Mouse (Mus musculus) right cerebral cortex, adult 18-20 months (tissue): Measurements from ENCODE around the gene Foxn1.
A peak's percentile ranks its signal among the peaks of the same experiment; 100 is the strongest.

Experiments
- DNase-seq: peaks from one replicate; pipeline ENCODE4 v3.0.0; 2022; ENCODE audit warnings: mixed read lengths

Foxn1 gene

DNA sequence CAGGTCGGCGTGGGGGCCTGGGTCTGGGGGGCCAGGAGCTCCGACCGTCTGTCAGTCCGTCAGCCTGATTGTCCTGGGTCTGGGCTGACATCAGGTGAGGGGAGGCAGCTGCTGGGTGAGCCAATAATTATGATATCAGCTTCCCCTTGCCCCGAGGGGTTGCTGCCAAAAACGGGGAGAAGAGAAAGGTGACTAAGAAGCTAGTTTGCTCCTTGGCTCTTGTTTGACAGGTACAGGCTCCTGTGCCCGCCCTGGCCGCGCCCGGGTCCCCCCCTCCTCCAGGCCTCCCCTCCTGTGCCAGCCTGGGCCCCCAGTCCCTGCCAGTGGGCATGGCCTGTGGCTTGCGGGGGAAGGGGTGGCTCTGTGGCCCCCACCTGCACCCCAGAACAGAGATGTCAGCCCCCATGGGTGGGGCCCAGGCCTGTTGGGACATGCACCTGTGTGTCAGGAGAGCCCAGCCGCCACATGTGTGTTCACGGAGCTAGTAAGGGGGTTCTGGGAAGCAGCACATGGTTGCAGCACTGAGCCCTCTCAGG lies at the start of gene Foxn1:
Gene Foxn1 (minus strand): TSS at position 51 of the 536 bp plus-strand sequence.
- DNase-seq, result no peak

DNA sequence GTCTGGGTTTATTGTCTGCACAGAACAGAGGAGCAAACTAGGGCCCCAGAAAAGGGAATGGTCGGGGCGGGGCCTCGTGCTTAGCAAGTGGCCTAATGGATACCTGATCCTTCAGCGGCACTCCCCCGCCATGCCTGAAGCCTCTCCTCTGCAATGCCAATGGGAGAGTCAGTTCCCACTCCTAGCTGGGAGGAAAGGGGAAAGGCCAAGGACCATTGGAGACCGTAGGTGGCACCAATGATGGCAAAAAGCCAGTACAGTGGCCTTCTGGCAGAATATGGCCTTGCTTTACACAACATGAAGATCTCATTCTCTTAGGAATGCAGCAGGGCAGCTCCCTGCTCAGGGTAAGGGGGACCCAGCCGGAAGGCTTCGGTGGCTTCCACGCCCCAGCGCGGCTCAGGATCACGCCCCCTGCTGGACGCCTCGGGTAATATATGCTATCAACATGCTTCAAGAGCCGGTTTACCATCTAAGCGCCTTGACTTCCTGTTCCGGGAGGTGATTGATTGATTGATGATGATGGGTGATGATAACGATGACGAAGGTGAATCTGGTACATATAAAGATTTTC lies 49.5 kb upstream of the Foxn1 start:
- no peak for DNase-seq

DNA sequence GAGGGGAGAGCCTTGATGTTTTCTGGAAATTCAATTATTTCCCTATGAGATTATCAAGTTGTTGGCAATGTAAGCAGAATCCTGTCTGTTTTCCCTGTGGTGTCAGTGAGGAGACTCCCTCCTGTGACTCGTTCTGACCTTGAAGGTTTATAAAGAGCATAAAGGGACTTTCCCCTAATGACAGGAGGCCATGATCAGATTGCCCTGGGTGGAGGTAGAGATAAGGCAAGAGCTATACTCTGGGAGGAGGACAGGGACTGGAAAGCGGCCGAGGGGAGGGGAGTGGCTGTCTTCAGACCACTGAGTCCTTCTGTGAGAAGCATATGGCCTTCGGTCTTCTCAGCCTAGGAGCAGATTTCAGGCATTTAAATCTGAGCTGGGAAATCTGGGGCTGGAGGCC lies 47.7 kb upstream of the Foxn1 start:
- no peak for DNase-seq

DNA sequence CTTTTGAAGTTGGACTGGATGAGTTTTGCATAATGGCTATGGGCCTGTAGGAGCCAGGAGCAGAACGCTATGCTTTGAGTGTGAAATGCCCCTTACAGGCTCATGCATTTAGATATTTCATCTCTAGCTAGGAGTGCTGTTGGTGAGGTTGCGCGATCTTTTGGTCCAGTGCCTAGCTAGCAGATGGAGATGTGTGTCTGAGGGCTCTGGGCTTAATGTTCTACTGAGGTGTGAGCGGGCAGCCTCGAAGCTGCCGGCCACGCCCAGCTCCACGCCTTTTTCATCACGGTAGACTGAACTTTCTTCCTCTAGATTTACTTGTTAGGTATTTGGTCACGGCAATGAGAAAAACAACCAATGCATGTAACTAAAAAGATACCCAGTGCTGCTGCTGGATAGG lies 44.8 kb upstream of the Foxn1 start:
- DNase-seq, result no peak

DNA sequence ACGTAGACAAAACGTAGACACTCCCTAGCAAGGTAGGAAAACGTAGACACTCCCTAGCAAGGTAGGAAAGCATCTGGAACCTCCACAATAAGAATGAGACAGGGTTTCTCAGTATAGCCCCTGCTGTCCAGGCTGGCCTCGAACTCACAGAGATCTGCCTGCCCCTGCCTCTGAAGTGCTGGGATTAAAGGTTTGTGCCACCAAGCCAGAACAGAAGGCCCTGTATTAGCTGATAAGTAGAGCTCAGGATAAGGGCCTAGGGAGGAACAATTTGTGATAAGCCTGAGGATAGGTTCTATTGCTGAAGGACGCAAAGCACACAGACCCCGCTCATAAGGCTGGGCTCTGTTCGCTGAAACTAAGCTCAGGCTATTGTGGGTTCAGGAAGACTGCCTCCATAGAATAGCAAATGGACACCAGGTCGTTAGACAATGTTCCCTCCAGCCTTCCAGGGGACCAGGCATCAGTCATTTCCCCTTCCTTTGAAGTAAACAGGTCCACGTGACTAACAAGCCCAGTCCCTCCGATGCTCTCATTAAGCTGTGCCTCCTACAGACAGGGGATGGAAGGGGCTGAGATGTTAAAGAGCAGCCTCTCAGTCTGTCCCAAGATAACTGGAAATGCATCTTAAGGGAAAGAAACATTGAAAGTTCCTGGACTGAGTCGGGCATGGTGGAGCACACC lies 44.0 kb upstream of the Foxn1 start:
- no peak for DNase-seq

DNA sequence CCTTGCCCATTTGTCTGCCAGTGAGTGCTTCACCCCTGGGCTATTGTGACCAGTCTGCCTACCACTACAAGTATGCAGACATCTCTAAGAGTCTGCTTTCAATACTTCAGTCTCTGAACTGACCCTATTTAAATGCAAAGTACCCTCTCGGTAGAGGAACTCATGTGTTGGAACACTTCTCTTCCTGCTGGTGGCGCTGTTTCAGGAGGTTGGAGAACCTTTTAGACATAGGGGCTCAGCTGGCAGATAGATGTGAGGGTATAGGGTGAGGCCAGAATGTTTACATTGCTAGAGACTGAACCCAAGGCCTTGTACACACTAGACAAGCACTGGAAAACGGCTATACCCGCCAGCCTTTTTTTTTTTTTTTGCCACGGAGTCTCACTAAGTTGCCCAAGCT lies 42.0 kb upstream of the Foxn1 start:
- no peak for DNase-seq

DNA sequence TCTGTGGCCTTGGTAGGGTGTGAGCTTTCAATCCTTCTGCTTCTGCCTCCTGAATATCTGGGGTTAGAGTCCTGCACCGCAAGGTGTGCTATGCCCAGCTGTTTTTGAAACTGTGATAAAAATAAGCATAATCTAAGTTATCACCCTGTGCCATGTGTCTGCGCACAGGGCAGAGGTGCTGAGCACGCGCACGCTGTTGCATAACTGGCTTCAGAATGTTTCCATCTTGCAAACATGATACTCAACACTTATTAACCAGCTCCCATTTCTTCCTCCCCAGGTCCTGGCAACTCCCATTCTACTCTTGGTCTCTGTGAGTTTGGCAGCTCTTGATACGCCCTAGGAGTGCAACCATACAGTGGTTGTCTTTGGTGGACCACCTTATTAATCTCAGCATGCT lies 41.3 kb upstream of the Foxn1 start:
- DNase-seq, result no peak

DNA sequence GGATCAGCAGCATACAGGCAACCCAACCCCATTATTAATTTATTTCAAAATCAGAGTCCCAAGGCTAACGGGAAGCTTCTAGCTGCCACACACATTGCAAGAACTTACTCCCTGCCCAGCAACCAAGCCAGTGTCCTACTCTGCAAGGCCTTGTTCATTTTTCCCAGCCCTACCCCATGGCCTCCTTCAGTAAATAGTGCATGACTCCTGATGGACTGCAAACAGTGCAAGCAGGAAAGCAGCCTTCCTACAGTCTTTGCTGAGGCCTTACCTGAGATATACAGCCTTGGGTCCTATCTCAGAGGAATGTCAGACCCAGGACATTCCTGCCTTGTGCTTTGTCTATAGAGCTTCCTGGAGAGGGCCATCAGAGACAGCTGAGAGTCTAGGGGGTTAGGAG lies 39.2 kb upstream of the Foxn1 start:
- no peak for DNase-seq

DNA sequence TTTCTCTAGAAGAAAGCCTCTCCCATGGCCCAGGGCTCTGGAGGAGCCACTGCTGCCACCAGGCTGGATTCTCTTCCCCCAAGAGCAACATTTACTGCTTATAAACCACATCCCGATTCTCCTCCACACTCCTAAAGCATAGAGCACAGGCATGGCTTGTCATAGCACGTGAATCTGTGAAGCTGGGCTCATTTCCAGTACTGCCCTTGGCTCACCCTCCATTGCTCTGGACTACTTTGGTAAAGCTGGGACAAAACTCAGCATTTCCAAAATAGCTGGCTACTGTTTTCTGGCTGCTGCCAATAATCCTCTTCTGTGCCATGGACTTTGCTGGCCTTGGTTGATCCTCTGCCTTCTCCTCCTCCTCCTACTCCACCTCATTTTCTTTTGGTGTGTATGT lies 38.0 kb upstream of the Foxn1 start:
- DNase-seq, result no peak

DNA sequence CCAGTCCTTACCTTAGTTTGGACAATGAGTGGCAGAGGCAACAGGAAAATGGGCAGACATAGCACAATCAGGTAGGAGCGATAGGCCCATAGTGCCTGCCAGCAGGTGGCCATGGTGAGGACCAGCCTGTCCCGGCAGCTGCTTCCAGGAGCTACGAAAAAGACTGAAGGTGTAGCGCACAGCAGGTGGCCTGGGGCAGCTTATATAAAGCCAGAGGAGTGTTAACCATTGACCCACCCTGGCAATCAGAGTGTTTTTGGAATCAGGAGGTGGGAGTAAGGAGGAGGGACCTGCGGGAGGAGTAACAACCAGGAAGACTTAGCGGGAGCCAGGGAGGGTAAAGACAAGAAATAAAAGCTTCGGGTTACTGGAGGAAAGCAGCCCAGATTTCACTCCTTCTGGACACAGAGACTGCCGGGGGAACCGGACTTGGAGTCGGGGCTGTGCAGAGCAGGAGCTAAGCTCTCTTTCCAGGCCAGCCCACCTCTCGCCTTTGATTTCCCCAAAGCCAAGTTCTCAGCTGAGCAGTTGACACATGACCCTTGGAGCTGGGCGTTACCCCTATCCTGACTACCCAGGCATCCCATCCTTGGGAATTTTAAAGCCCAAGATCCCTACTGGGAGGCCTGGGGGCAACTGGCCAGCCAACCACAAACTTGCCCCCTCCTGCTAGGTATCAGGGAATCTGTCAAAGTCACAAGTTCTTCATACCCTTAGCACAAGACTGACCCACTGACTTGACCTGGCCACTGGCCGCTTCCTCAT lies 35.9 kb upstream of the Foxn1 start, which contains the start of gene Slc13a2:
Gene Slc13a2 (minus strand): TSS at position 163 of the 765 bp plus-strand sequence.
- DNase-seq, result no peak

DNA sequence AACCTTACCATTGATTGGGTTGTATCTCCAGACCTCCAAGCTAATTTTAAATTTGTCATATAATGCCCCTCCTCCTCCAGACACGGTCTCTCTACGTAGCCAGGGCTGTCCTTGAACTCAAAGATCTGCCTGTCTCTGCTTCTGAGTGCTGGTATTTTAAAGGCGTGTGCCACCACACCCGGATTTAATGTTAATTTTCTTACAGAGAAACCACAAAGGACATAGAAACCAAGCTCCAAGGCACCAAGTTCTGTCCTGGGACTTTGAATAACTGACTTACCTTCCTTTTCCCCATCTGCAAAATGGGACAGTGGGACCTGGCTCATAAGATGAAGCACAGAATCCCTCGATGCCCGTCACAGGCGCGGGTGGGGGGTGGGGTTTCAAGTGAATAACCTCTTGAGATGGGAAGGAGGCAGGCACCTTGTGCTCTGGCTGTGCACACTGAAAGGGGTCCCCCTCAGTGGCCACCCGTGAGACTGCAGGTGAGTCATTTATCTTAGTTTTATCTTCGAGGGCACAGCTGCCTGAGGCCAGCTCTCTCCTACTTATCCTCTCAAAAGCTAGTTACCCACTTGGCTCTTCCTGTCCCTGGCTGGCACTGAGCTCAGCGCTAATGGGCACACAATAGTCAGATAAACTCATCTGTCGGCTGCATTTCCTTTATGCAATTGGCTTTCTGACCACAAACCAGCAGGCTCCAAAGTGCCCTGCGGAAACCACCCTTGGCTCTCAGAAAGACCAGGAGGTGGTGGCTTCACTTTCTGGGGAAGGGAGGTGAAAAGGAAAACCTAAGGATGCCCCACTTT lies 35.0 kb upstream of the Foxn1 start:
- no peak for DNase-seq

DNA sequence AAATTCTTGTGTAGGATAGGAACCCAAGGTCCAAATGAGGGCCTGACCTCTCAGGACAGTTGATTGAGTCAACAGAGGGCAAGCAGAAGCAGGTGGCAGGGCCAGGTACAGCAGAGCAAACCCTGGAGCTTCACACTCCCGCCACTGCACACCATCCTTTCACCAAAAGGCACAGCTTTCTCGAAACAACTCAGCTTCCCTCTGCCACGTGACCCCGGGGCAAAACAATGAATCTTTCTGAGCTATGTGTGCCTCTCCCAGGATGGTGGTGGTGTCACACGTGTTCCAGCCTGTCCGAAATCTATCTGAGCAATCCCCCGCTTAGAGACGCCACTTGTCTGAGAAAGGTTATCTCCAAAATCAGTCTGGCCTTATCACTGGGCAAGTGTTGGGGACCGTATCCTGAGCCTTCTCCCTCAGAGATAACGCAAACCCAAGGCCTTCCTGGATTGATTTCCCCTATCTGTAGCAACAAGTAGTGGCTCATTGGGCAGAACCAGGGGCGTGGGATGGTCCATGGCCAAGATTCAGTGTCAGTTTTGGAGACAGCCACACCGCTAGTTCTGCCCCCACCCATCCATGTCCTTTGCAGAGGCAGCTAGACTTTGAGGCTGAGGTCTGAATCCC lies 34.0 kb upstream of the Foxn1 start:
- DNase-seq, result no peak

DNA sequence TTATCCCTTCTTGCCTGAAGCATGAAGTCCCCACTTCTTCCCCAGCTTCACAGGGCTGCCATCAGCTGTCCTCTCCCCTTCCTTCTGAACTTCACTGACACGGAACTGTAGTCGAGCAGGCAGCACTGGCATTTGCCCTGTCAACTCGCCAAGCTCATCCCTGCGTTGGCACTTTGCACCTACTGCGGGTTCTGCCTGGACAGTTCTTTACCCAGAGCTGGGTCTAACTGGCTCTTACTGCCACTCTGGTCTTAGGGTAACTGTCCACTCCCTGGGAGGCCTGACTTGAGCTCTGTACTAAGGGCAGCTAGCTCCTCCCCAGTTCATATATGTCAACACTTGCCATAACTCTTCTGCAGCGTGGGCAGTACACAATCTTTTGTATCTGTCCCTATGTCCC lies 30.5 kb upstream of the Foxn1 start:
- no peak for DNase-seq

DNA sequence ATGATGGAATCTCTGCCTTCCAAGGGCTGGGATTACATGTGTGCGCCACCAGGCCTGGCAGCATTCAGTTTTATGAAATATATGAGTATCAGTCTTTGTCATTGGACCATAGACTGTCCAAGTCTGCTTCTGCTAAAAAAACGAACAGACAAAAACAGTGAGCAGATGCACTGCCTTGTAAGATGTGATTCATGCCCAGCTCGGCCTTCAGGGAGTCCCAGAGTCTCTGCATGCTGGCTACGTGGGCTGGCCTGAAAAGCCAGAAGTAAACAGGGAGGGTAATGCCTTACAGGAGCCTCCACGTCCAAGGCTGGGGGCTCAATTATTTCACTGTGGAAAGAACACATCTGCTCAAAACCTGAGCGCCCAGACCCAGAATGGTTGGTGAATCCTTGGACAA lies 26.5 kb upstream of the Foxn1 start:
- DNase-seq, result peak; percentile 27

DNA sequence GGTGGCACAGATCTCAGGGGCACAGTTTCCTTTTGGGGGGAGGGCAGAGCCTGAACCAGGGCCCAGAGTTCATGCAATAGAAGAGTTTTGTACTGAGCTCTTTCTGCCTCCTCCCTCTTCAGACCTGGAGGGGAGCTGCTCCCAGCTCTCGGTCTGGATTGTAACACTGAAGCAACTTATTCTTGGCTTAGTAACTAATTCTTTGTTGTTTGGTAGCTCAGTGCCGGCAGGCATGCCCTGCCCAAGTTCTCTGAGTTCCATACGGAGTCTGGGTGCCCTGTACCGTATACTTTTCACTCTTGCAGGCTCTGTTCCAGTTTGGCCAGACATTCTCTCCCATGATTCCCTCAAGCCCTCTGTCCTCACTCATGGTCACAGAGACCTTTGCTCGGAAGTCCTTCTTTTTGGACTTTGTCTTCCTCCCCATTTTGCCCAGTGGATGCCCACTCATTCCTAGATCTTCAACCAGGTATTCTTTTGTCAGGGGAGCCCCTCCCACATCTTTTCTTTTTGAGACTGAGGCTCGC lies 26.0 kb upstream of the Foxn1 start:
- no peak for DNase-seq

DNA sequence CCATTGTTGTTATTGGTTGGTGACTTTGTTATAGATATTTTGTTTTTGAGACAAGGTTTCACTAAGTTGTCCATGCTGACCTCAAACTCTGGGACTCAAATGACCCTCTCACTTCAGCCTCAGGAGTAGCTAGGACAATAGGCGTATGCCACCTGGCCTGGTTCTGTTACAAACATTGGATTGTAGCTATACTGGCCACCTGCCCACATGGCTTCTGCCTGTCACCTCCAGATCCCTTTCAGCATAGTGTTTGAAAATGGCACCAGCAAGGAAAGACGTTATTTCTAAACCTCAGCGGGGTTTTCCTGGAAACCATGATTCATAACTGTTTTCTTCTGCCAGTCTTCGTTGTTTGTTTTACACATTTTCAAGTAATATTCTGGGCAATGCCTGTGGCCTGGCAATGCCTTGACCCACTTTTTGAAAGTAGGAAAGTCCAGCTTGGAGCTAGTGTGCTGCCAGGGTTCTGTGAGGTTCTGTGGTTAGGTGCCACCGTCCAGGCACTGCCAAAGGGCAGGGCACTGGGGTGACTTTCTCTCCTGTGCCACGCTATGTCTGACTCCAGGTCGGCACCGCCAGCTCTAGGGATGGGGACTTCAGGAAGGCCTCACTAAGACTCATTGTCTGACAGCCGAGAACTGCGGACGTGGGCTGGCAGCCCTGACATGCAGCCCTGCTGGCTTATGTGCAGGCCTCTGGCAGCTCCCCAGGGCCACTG lies 25.4 kb upstream of the Foxn1 start:
- DNase-seq, result peak; percentile 20

DNA sequence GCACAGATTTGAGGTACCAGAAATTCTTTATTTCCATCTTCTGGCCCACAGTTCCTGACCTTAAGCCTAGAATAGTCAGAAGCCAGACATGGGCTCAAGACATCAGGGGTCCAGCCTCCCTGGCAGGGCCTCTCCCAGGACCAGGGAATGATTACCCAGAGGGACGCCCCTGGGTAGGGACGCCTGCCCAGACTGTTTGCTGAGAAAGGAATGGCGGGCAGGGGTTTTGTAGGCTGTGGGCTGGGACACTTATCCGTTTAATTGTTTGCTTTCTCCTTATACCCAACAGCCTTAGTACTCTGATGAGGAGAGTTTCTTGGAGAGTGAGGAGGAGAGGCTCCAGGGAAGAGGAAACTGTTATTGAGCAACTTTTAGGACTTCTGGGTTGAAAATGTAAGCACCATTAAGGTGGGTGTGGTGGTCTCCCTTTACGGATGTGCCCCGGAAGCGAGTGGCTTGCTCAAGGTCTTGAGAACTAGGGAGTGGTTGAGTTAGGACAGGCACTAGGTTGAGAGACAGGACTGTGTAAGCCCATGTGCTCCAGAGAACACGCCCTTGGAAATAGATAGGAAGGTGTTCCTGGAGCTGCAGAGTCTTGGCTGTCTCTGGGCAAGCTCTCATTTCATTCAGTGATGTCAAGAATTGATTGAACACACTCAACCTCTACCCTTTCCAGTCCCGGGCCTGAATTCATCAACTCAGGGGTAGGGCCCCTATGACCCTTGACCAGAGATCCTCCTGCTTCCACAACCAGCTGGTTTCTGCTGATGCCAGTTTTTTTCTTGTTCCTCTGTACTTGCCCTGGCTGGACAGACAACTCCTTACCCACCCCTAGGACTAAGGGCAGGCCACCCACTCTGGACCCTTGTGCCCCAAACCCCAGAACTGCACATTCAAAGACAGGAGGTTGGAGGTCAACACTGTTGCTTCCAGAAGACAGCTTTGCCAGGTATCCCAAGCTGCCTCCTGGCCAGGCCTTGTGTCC lies 22.2 kb upstream of the Foxn1 start:
- DNase-seq, result no peak

DNA sequence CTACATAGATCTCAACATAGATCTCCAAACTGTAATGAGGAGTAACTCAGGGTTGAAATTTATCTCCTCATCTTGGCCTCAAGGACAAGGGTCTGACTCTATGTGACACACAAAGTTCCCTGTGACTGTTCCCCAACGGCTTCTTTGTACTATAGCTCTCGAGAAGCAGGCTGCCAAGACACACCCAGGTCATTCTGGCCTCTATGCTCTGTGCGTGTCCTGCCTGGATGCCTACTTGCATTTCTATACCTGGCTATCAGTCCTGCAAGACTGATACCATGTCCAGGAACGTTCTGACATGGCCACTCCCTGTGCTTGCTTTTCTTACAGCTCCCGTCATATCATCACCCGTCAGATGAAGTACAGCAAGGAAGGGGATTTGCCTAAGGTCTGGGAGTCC lies 15.7 kb upstream of the Foxn1 start:
- no peak for DNase-seq

DNA sequence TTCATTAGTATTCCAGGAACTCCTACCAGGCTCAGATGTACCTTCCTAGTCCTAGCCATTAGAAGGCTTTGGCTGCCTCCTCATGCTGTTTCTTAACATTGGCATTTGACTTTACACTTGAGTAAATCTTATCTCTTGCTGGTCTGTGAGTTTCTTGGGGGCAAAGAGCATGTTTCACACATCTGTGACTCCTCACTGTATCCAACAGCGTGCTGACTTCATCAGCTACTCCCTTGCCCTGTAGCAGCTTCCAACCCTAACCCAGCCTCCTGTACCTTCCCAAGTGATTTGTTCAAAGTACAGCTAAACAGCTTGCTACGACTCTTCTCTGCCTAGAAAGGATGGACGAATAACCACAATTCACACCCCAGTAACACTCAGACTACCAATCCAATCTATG lies 15.1 kb upstream of the Foxn1 start:
- no peak for DNase-seq

DNA sequence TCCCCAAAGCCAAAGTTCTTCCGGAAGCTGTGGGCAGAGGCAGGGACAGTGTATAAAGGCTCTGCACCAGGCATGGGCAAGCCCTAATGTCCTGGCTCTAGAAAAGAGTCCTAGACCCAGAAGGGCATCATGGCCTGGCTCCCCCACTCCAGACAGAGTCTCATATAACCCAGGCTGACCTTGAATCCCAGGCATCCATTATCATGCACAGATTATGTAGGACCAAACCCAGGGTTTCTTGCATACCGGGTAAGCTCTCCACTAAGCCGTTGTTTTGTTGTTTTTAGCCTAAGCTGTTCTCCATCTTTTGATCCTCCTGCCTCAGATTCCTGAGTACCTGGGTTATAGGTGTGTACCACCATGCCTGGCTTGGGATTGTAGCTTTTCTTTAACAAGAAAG lies 14.6 kb upstream of the Foxn1 start:
- no peak for DNase-seq
